Mouse (Mus musculus): ENCODE results near the gene Atg4a.

Gene Atg4a

DNA sequence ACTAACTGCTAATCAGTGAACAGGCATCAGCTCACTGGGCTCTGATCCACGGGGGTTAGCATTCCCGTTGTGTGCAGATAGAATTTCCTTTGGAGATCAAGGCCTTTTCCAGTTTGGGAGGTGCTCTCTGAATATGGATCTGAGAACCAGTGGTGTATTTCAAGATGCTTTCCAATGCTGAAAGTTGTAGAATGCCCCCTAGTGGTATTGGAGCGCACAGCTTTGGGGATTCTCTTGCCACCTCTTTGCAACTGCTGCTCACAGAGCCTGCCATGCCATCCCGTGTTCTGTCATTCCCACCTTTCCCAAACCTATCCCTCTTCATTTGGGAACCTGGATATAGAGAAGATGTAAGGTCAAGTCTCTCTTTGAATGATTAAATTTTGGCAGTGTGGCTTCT is 201.5 kb downstream of the Atg4a start:
- no peak for DNase-seq (ENCODE audit: low spot score)

GRCm38 (mm10) chrX:141160371-141160770 is 203.7 kb downstream of the Atg4a start:
- DNase-seq (ENCODE audit: low spot score): no peak

DNA sequence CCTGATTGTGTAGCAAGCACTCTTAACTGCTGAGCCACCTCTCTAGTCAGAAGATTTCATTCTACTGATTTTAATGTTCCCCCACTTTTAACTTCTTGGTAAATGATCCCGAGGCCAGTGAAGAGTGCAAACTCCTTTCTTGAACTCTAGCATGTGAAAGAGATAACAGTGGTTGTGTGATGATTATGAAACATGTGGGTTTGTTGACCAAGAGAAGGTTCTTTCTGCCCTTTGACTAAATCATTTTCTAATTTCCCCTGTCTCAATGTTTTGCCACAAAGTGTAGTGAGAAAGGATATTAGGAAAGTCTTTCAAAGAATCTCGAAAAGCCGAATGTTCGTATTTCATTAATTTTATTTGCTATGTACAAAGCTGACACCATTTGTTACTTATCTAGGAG is 208.4 kb downstream of the Atg4a start:
- no peak for DNase-seq (ENCODE audit: low spot score)

DNA sequence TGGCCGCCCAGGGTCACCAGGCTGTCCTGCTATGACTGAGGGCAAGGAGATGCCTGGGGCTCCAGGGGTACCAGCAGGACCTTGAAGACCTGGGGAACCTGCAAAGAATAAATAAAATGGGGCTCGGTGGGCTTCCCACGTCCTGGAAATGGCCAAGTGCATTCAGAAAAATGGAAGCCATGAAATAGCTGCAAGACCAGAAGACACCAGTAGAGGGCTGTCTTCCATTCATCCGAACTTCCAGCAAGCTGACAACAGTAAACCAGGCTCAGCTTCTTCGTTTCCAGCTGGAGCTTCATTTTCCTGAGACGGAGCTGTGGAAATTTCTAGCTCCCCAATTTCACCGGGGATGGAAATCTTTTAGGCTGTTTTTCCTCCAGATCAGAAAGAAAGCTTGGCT is 218.6 kb downstream of the Atg4a start:
- DNase-seq (ENCODE audit: low spot score): no peak

DNA sequence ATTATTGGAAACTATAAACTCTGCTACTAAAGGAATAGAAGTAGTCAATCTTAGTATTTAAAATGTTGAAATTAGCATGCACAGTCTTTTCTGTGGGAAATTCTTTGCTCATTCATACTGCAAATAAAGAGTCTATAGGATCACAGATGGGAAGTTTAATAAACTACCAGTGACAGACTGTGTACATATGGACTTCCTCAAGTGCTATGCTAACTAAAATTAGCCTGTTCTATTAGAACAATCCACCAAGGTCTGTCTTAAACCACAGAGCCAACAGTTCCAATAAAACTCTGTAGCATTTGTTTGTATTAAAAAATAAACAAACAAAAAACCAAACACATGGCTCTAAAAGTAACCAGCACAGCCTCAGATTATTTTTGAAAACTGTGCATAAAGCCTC is 238.3 kb downstream of the Atg4a start:
- DNase-seq (ENCODE audit: low spot score): no peak

GRCm38 (mm10) chrX:141198993-141199392 is 242.3 kb downstream of the Atg4a start:
- no peak for DNase-seq (ENCODE audit: low spot score)

DNA sequence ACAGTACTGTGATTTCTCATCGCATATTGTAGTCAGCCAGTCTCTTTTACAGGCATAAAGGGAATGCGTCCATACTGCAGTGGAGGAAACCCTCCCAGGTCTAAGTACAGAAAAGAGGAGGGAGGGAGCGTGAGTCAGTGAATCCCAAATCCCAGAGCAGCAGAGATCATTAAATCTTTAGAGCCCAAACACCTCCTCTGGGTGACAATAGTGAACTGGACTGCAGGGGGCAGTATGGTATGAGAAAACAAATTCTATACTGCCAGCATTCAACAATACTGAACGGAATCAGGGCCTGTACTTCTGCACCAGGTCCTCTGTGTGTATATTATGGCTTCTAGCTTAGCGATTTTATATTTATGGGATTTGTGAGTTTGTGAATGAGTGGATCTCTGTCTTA is 256.1 kb downstream of the Atg4a start:
- DNase-seq (ENCODE audit: low spot score): no peak

All from urinary bladder, postnatal 10 days (tissue).